Mouse (Mus musculus) intestine, embryonic 14.5 days (tissue): ENCODE data around the gene Sik1. TPM values are rescaled to one million over a fixed set of nuclear protein-coding genes. Genes with fewer than 3 reads are reported as not detected.

Experiments used
- ATAC-seq: fragments of 200-750 bp; cut with Nextera tagmentation; replicated peaks from 2 replicates; pipeline ENCODE4 v1.8.0; 2017; ENCODE audit warnings: low read depth, moderate number of reproducible peaks, moderate TSS enrichment, moderate library complexity; ENCODE audit not compliant: low FRiP score, low TSS enrichment
- DNase-seq: peaks from one replicate; pipeline ENCODE4 v3.0.0-alpha.2; 2018; ENCODE audit warnings: low spot score
- H3K27ac ChIP-seq: fragments of 300-500 bp; sonication (generic); 2 replicates; pipeline ENCODE4 v1.5.1; 2014; ENCODE audit warnings: low read depth, mild to moderate bottlenecking, control low read depth
- H3K27me3 ChIP-seq: fragments of 300-500 bp; sonication (generic); replicated peaks from 2 replicates; pipeline ENCODE4 v1.6.1; 2014; ENCODE audit warnings: low read length, control low read depth; ENCODE audit not compliant: control insufficient read depth, insufficient read depth
- H3K36me3 ChIP-seq: fragments of 300-500 bp; sonication (generic); 2 replicates; pipeline ENCODE4 v1.6.1; 2014; ENCODE audit warnings: low read length, control low read depth; ENCODE audit not compliant: control insufficient read depth, insufficient read depth
- H3K4me1 ChIP-seq: fragments of 300-500 bp; sonication (generic); replicated peaks from 2 replicates; pipeline ENCODE4 v1.6.1; 2014; ENCODE audit warnings: low read length, control low read depth, mixed read lengths; ENCODE audit not compliant: control insufficient read depth, insufficient read depth
- H3K4me2 ChIP-seq: fragments of 300-500 bp; sonication (generic); 2 replicates; pipeline ENCODE4 v1.6.1; 2014; ENCODE audit warnings: low read length
- H3K4me3 ChIP-seq: fragments of 300-500 bp; sonication (generic); 2 replicates; pipeline ENCODE4 v1.5.1; 2014; ENCODE audit warnings: low read depth, low read length, control low read depth, mixed read lengths
- H3K9ac ChIP-seq: fragments of 300-500 bp; sonication (generic); 2 replicates; pipeline ENCODE4 v1.6.1; 2014; ENCODE audit warnings: mild to moderate bottlenecking, low read length
- H3K9me3 ChIP-seq: fragments of 300-500 bp; sonication (generic); 2 replicates; pipeline ENCODE4 v1.6.1; 2016; ENCODE audit warnings: low read length, control low read depth; ENCODE audit not compliant: control insufficient read depth
- WGBS: fragments of 180-500 bp; shearing (Covaris S2); extraction: QIAGEN DNeasy Blood & Tissue Kit; methylation state at CpG from one replicate; pipeline ENCODE4 v1.1.7; 2014; 5-methylcytosine and 5-hydroxymethylcytosine counted together
- polyA plus RNA-seq: library from polyadenylated mRNA; unstranded; fragments of >200 nt; fragmentation: Nextera tagmentation; extraction: Ambion mirVana; gene quantifications from 2 replicates; pipeline ENCODE4 v1.2.1, GENCODE M21; 2014

Sik1 gene
- polyA plus RNA-seq, 1 experiment from 2014 or later: 9.2 TPM

DNA sequence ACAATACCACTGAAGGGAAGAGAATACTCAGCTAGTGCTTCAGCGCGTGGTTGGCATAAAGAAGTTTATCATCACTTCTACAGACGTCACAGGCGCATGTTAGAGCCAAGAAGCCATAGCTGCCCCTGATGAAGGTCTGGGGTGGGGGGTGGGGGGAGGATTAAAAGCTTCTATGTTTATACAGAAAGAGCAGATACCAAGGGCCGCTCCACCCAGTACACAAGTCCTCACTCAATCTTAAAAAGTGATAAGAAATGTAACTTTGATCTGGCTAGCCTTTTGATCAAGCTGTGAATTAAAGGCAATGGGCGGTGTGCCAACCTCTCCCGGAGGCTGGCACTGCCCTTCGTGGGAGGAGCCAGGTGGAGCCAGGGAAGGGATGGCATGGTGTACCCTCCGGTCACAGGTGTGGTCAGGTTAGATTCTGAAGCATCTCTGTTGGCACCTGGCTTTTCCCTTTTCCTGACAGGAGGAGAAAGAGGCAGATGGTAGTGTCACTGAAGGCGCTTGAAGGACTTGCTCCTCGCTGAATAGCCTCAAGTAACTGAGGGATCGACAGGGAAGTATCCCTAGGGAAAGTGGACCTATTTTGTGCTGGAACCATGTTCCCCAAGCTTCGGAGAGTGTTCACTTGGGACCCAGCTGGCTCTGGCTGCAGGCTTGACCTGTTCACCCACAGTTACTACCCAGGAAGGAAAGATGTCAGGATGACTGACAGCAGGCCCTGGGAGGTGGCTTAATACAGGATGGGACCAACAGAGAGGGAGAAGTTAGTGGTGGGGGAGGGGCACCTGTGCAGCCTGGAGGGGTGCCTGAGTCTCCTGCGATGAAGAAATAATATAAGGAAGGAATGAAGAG is 16.6 kb upstream of the Sik1 start:
- peaks cover 15% of the 10 kb centered on the region; the same call in 1 of the 2 replicates for H3K4me1 ChIP-seq
- H3K27me3 ChIP-seq: no peaks in the 10 kb centered on the region
- no peaks in the 10 kb centered on the region for H3K9me3 ChIP-seq
- no peak overlapping the region for H3K9ac ChIP-seq
- no peak overlapping the region for H3K4me2 ChIP-seq
- H3K27ac ChIP-seq: no peak overlapping the region
- no peak for DNase-seq
- ATAC-seq: no peak
- no peak overlapping the region for H3K4me3 ChIP-seq
- no peaks in the 10 kb centered on the region for H3K36me3 ChIP-seq
- 70% methylated on average over 14 of the region's 14 CpGs for whole genome bisulfite sequencing

DNA sequence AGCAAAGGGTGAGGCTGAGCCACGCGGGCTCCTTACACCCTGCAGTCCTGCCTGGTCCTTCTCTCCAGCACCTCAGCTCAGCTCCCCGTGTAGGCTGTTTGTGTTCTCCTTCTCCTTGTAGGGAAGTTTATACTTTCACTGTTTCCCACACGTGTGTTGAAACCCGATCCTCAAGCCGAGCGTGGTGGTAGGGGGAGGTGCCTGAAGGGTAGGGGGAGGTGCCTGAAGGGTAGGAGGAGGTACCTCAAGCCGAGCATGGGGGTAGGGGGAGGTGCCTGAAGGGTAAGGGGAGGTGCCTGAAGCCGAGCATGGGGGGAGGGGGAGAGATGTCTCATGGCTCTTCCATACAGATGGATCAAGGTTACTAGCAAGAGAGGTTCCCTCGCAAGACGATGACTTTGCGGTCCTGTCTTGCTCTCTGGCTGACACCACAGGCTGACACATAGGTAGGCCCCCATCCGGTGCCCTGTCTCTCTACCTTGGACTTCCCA is 15.4 kb upstream of the Sik1 start:
- no peak overlapping the region for H3K9ac ChIP-seq
- H3K4me2 ChIP-seq: peak overlapping the region; percentile 39
- ATAC-seq: peak; percentile 56
- 14% methylated on average over 13 of the region's 13 CpGs for WGBS
- H3K4me1 ChIP-seq: peaks cover 13% of the 10 kb centered on the region; the same call in 1 of the 2 replicates
- peak overlapping the region; percentile 47; the same call in 1 of the 2 replicates for H3K27ac ChIP-seq
- H3K36me3 ChIP-seq: no peaks in the 10 kb centered on the region
- H3K4me3 ChIP-seq: no peak overlapping the region
- no peak for DNase-seq
- no peaks in the 10 kb centered on the region for H3K27me3 ChIP-seq
- H3K9me3 ChIP-seq: no peaks in the 10 kb centered on the region

DNA sequence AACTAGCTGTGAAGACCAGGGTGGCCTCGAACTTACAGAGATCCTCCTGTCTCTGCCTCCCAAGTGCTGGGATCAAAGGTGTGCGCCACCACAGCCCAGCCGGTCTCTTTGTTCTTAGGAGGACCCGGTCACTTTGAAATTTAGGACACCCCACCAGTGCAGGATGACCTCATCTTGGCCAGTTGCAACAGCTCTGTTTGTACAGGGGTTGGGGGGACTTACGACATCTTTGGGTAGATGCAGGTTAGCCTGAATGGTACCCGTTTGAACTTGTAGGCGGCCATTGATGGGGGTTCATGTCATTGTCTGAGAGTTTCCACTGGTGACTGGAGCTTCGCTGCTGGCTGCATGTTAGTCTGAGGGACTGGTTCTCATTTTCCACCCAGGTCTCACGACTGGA is 14.8 kb upstream of the Sik1 start:
- H3K4me1 ChIP-seq: peaks cover 15% of the 10 kb centered on the region; the same call in 1 of the 2 replicates
- no peaks in the 10 kb centered on the region for H3K27me3 ChIP-seq
- no peaks in the 10 kb centered on the region for H3K36me3 ChIP-seq
- peak overlapping the region; percentile 47; the same call in 1 of the 2 replicates for H3K27ac ChIP-seq
- WGBS: 76% methylated on average over 9 of the region's 9 CpGs
- no peak overlapping the region for H3K4me3 ChIP-seq
- DNase-seq (no peak), ATAC-seq (no peak)
- H3K9ac ChIP-seq: no peak overlapping the region
- no peaks in the 10 kb centered on the region for H3K9me3 ChIP-seq
- H3K4me2 ChIP-seq: peak overlapping the region; percentile 39

DNA sequence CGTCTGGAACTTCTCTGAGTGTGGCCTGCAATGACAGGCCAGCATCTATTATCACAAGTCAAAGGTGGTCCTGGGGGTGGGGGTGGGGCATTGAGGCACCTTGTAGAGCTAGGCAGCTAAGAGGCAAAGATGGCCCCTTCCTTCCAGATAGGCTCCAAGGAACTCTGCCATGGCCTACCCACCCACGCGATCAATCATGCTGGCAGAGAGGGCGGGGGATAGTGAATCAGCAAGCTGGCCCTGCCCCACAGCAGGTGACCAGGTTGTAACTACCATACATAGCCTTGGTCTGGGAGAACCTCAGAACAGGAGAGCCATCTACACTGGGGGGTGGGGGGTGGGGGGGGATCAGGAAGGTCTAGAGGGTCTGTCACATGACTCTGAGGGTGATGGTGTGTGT is 12.5 kb upstream of the Sik1 start:
- H3K4me1 ChIP-seq: peaks cover 13% of the 10 kb centered on the region; the same call in 1 of the 2 replicates
- 70% methylated on average over 4 of the region's 4 CpGs for WGBS
- no peaks in the 10 kb centered on the region for H3K9me3 ChIP-seq
- no peak overlapping the region for H3K4me3 ChIP-seq
- DNase-seq (no peak), ATAC-seq (no peak)
- H3K27ac ChIP-seq: no peak overlapping the region
- H3K9ac ChIP-seq: no peak overlapping the region
- no peaks in the 10 kb centered on the region for H3K36me3 ChIP-seq
- no peak overlapping the region for H3K4me2 ChIP-seq
- no peaks in the 10 kb centered on the region for H3K27me3 ChIP-seq

DNA sequence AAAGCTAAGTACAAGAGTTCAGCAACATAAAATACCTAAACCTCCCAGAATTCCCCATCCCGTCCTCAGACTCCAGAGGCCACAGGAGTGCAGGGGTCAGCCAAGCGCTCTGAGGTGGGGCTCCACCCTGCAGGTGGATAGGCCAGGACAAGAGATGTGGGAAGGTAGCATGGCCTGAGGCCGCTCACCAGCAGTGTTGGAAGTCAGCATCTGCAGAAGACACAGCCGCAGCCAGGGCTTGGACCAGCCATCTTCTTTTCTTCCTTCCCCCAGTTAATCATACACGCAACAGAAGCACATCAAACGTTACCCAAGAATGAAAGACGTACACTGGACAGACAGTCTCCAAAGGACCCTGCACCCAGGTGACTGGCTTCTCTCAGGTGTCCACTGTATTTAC is 11.5 kb upstream of the Sik1 start:
- Histone ChIP-seq H3K27me3 (no peaks in the 10 kb centered on the region), H3K4me3 (no peak overlapping the region), H3K27ac (no peak overlapping the region), H3K4me1 (peaks cover 15% of the 10 kb centered on the region; the same call in 1 of the 2 replicates), H3K4me2 (no peak overlapping the region), H3K9me3 (no peaks in the 10 kb centered on the region), H3K9ac (no peak overlapping the region), H3K36me3 (no peaks in the 10 kb centered on the region)
- WGBS: 96% methylated on average over 7 of the region's 7 CpGs
- no peak for DNase-seq
- ATAC-seq: no peak

DNA sequence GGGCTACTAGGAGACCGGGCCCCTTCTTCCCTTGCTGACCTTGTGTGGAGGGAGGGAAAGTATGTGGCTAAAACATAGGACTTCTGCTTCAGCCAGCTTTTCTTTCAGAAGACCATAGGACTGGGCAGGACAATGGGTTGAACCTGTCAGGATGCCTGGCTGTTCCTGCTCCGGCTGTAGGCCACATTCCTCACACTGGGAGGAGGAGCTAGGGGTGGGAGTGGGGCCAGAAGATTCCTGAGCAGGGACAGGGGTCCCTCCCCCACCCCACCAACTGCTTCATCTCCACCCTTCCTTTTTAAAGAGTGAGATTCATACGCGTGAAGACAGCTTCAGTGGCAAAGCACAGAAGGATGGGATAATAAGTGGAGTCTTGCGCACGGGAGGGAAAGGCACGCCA is 10.0 kb upstream of the Sik1 start:
- 49% methylated on average over 7 of the region's 7 CpGs for WGBS
- Histone ChIP-seq H3K9ac (no peak overlapping the region), H3K4me3 (no peak overlapping the region), H3K36me3 (no peaks in the 10 kb centered on the region), H3K4me1 (peaks cover 10% of the 10 kb centered on the region; the same call in 1 of the 2 replicates), H3K27me3 (no peaks in the 10 kb centered on the region), H3K9me3 (no peaks in the 10 kb centered on the region), H3K27ac (no peak overlapping the region; the same call in 1 of the 2 replicates), H3K4me2 (no peak overlapping the region)
- no peak for DNase-seq
- 0 out of 2 replicates have a peak, but pooled peaks have one; percentile 56 for ATAC-seq

DNA sequence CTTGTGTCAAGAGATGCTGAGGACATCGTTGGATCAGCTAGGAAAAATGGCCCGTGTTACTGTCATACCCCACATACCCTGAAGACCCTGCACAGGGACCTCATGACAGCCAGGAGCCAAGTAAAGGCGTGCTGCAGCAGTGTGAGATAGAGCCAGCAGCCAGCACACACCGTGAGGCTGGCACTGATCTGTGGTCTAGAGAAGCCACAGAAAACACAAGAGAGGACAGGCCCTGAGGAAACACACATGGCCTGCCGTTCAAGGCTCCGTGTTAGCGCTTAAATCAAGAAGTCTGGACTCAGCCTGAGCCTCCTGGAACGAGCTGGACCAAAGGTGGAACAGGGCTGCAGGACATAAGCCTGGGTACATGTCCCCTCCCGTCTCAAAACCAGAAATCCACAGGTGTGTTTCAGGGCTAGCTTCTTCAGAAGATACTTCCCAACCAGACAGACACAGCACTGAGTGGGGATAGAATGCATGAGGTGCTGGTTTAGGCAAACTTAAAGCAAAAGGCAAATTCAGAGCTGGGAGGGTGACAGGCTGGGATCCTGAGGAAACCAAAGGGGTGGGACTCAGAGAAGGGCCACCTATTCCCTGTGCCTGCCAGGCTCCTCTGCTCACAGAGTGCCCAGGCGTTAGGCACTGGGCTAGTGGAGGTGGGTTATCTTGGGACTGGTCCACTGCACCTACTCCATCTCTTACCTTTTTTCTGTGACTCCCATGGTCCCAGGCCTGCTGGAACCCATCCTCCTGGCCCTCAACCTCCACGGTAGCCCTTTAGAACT is 9.3 kb upstream of the Sik1 start:
- Histone ChIP-seq H3K9ac (no peak overlapping the region), H3K27me3 (no peaks in the 10 kb centered on the region), H3K36me3 (no peaks in the 10 kb centered on the region), H3K4me1 (peaks cover 7% of the 10 kb centered on the region; the same call in 1 of the 2 replicates), H3K9me3 (no peaks in the 10 kb centered on the region), H3K4me3 (no peak overlapping the region), H3K27ac (no peak overlapping the region; the same call in 1 of the 2 replicates), H3K4me2 (no peak overlapping the region)
- ATAC-seq (no peak), DNase-seq (no peak)
- 66% methylated on average over 11 of the region's 11 CpGs for WGBS

DNA sequence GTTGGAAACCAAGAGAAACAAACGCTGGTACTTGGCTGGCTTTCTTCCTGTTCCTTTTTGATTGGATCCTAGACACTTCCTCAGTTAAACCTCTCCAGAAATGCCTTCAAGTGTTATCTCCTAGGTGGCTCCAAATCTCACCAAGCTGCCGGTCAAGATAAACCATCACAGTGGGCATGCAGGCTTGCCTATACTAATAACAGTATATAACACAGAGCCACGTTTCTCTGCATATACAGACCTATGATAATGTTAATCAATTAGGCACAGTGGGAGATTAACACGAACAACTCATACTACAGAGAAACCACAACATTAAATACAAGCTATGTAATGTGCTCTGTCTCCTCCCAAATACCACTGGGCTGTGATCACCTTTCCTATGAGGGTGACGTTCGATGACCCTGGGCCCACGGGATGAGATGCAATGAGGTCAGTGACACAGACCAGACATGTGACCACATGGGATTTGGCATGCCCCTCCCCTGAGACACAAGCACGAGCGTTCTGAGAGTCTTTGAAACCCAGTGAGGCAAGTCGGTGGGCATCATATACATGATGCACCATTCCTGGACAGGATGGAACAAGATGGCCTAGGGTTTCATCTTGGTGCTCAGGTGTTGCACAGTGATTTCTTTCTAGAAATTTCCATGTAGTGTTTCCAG is 7.7 kb upstream of the Sik1 start:
- no peak overlapping the region for H3K9ac ChIP-seq
- H3K9me3 ChIP-seq: no peaks in the 10 kb centered on the region
- peaks cover 7% of the 10 kb centered on the region; the same call in 1 of the 2 replicates for H3K4me1 ChIP-seq
- ATAC-seq (no peak), DNase-seq (no peak)
- H3K4me3 ChIP-seq: no peak overlapping the region
- H3K27me3 ChIP-seq: no peaks in the 10 kb centered on the region
- 83% methylated on average over 10 of the region's 10 CpGs for WGBS
- no peaks in the 10 kb centered on the region for H3K36me3 ChIP-seq
- no peak overlapping the region for H3K27ac ChIP-seq
- no peak overlapping the region for H3K4me2 ChIP-seq
